Mouse (Mus musculus) heart, embryonic 16.5 days (tissue): ENCODE results near the gene Inava. TPM values are rescaled to one million over a fixed set of nuclear protein-coding genes. Genes with fewer than 3 reads are reported as not detected.

Experiments
- polyA plus RNA-seq: library from polyadenylated mRNA; unstranded; fragments of >200 nt; fragmentation: Nextera tagmentation; extraction: Ambion mirVana; gene quantifications from 2 replicates; pipeline ENCODE4 v1.2.1, GENCODE M21; 2015

Inava gene
- polyA plus RNA-seq, 1 experiment from 2014 or later, result 2.6 TPM

Other genes with a start within 250 kb of the Inava start
- not detected in 2 replicates for gene Igfn1, start 227.9 kb downstream of the Inava start, polyA plus RNA-seq
- gene Tmem9, start 226.1 kb downstream of the Inava start, polyA plus RNA-seq, result 85.5 and 98.7 TPM in 2 replicates
- gene Ascl5, start 183.5 kb downstream of the Inava start, polyA plus RNA-seq, result not detected in 2 replicates
- 0.28 and 0.31 TPM in 2 replicates for gene Cacna1s, start 181.5 kb downstream of the Inava start, polyA plus RNA-seq
- gene Kif21b, start 102.9 kb downstream of the Inava start, polyA plus RNA-seq, result 1.8 and 2.6 TPM in 2 replicates
- not detected in 2 replicates for gene Mroh3, start 21.4 kb downstream of the Inava start, polyA plus RNA-seq
- gene Gpr25, start 26.6 kb upstream of the Inava start, polyA plus RNA-seq, result 0.34 TPM in 1 of 2 replicates, not detected in the other
- gene Camsap2, start 111.8 kb upstream of the Inava start, polyA plus RNA-seq, result 5.4 and 5.6 TPM in 2 replicates
- gene Ddx59, start 181.0 kb upstream of the Inava start, polyA plus RNA-seq, result 12.7 TPM in 2 replicates
- 2.9 and 4.1 TPM in 2 replicates for gene Kif14, start 232.1 kb upstream of the Inava start, polyA plus RNA-seq